ENCODE assay signal across 8 mouse cellular contexts in genomic region chr10:122807127-122808105, GRCm38 (mm10).
DNase-seq lines count a peak whose midpoint lies in the region; ATAC-seq and TF ChIP-seq lines count a peak whose summit lies in the region.

No protein-coding gene starts in this region.

- no peak overlapping the region for H3K27ac ChIP-seq in lung, postnatal 0 days (ENCODE audit: low read length)

- TF ChIP-seq CTCF in lung, postnatal 0 days (IDR thresholded peaks at IDR 0.05), result peak; percentile 86

- no peaks in the 10 kb centered on the region; the same call in 1 of the 2 replicates for H3K4me1 ChIP-seq in lung, postnatal 0 days (ENCODE audit: insufficient read depth, low read depth, low read length)

- peak; percentile 84 for TF ChIP-seq EP300 in lung, postnatal 0 days (IDR thresholded peaks at IDR 0.05)

- H3K9me3 ChIP-seq in lung, postnatal 0 days (ENCODE audit: low read length), result no peaks in the 10 kb centered on the region

- H3K4me2 ChIP-seq in lung, postnatal 0 days (replicated peaks; ENCODE audit: low read depth, low read length), result no peak overlapping the region

- no peak overlapping the region for H3K4me3 ChIP-seq in lung, postnatal 0 days (ENCODE audit: low read depth, low read length)

- peak; percentile 47; the same call in 1 of the 2 replicates for ATAC-seq in lung, postnatal 0 days

- peak; percentile 96 for DNase-seq in MN1 (ENCODE audit: low spot score)
- peak; percentile 78 to 85 for DNase-seq in cerebellum, adult 18-20 months
- DNase-seq in forelimb bud, embryonic 11.5 days (ENCODE audit: low read depth, low spot score), result peak; percentile 88
- peak; percentile 88 for DNase-seq in heart, postnatal 4 days
- DNase-seq in layer of hippocampus, adult 18-20 months (ENCODE audit: low spot score in 2 of 2), result peak; percentile 44 to 86
- DNase-seq in lung, postnatal 0 days (ENCODE audit: low spot score), result peak; percentile 90
- peak; percentile 93 for DNase-seq in retina, embryonic 14.5 days (ENCODE audit: low spot score)
- peak; percentile 51 to 66 for DNase-seq in urinary bladder, postnatal 36 days (ENCODE audit: low spot score in 2 of 2)

- H3K9ac ChIP-seq in lung, postnatal 0 days (replicated peaks; ENCODE audit: low read depth), result no peak overlapping the region

- WGBS in lung, postnatal 0 days, result 27% methylated on average over 9 of the region's 9 CpGs

- no peaks in the 10 kb centered on the region for H3K36me3 ChIP-seq in lung, postnatal 0 days (ENCODE audit: insufficient read depth, low read length)

- no peaks in the 10 kb centered on the region for H3K27me3 ChIP-seq in lung, postnatal 0 days (replicated peaks; ENCODE audit: insufficient read depth, low read length)
